9 mouse cellular contexts compared by ENCODE assay signal in the genomic region with DNA sequence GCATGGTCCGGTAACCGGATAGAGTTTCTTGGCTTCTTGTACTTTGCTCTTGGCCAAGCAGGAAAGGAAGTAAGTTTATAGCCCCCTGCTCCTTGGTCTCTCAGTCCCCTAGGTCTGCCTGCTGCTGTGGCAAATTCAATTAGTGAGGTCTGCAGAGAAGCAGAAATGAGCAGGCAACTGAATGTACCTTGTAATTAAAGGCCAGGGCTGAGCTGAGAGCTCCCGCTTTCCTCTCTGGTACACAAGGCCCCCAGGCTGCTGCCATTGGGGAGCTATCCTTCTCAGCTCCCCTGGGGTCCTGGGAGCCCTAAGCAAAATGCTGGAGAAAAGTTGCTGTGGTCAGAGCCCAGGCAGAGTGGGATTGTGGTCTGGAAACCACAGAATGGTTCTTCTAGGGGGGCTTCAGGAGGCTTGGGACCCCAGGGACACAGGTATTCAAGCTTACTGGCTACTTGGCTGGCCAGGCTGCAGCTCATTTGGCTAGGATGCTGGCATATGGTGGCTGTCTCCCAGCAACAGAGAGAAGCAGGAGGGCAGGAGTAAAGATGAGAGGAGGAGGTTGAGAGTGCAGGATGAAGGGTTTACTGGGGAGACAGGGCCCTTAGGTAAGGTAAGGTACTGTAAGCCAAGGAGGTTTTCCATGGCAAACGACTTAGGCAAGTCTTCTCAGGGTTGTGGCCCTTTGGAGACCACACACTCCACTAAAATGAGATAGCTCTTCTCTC. TPM values are rescaled to one million over a fixed set of nuclear protein-coding genes. Genes with fewer than 3 reads are reported as not detected.
A peak's percentile ranks its signal among the peaks of the same experiment; 100 is the strongest.
DNase-seq lines count a peak whose midpoint lies in the region; ATAC-seq and TF ChIP-seq lines count a peak whose summit lies in the region.
"Had no signal": no experiment of that assay in that cellular context is flagged by ENCODE, and none has a peak within 500 bp of the region (broad histone marks: within the 10 kb centered on the region; RNA-seq: fewer than 3 reads in every experiment).

No protein-coding gene starts in this region.

- no peak for DNase-seq in heart, adult 18-20 months
- peak; percentile 80 for DNase-seq in cerebellum, adult 9-10 months
- DNase-seq in forebrain, postnatal 0 days: no peak
- no peak for DNase-seq in right cerebral cortex, postnatal 36 days (ENCODE audit: low spot score in 2 of 2)
- no peak for DNase-seq in right cerebral cortex, postnatal 25 days
- DNase-seq: thymus, postnatal 25 days had no signal

- no peak for ATAC-seq in heart, embryonic 11.5 days (replicated peaks; ENCODE audit: insufficient number of reproducible peaks, low FRiP score, low TSS enrichment)
- no peak for ATAC-seq in intestine, postnatal 0 days
- ATAC-seq in forebrain, postnatal 0 days: no peak

- H3K27me3 ChIP-seq in heart, embryonic 11.5 days (ENCODE audit: control insufficient read depth, insufficient read depth, low read length): no peaks in the 10 kb centered on the region
- peaks cover 76% of the 10 kb centered on the region for H3K27me3 ChIP-seq in E14TG2a.4 (ENCODE audit: insufficient read depth, low read length)
- no peaks in the 10 kb centered on the region for H3K27me3 ChIP-seq in intestine, postnatal 0 days (replicated peaks; ENCODE audit: control insufficient read depth, insufficient read depth, low read length)
- H3K27me3 ChIP-seq in forebrain, postnatal 0 days (ENCODE audit: insufficient read depth, low read length): no peaks in the 10 kb centered on the region

- H3K4me1 ChIP-seq in heart, embryonic 11.5 days (ENCODE audit: control insufficient read depth, insufficient read depth, low read length): peaks cover 37% of the 10 kb centered on the region
- peaks cover 31% of the 10 kb centered on the region for H3K4me1 ChIP-seq in E14TG2a.4 (replicated peaks; ENCODE audit: low read depth, low read length)
- H3K4me1 ChIP-seq in intestine, postnatal 0 days (replicated peaks; ENCODE audit: control insufficient read depth, insufficient read depth, low read length): no peaks in the 10 kb centered on the region
- H3K4me1 ChIP-seq in forebrain, postnatal 0 days (ENCODE audit: insufficient read depth): no peaks in the 10 kb centered on the region

- H3K9ac ChIP-seq in heart, embryonic 11.5 days (ENCODE audit: low read depth, low read length): peak overlapping the region; percentile 65
- H3K9ac ChIP-seq in intestine, postnatal 0 days (ENCODE audit: low read depth, low read length): 0 out of 2 replicates have a peak overlapping the region, but pooled peaks have one; percentile 19
- H3K9ac ChIP-seq in forebrain, postnatal 0 days: no peak overlapping the region

- peak overlapping the region; percentile 48 for H3K4me2 ChIP-seq in heart, embryonic 11.5 days
- H3K4me2 ChIP-seq in intestine, postnatal 0 days (replicated peaks; ENCODE audit: low read depth): peak overlapping the region; percentile 40
- no peak overlapping the region for H3K4me2 ChIP-seq in forebrain, postnatal 0 days (ENCODE audit: low read depth)

- H3K9me3 ChIP-seq in heart, embryonic 11.5 days (replicated peaks; ENCODE audit: control insufficient read depth, low read length): no peaks in the 10 kb centered on the region
- H3K9me3 ChIP-seq in E14TG2a.4 (ENCODE audit: low read length): no peaks in the 10 kb centered on the region
- H3K9me3 ChIP-seq in intestine, postnatal 0 days (ENCODE audit: control insufficient read depth): no peaks in the 10 kb centered on the region
- H3K9me3 ChIP-seq in forebrain, postnatal 0 days (ENCODE audit: low read length): no peaks in the 10 kb centered on the region

- peak overlapping the region; percentile 32 for H3K27ac ChIP-seq in heart, embryonic 11.5 days (ENCODE audit: low read depth, low read length)
- H3K27ac ChIP-seq in intestine, postnatal 0 days (ENCODE audit: low read depth, low read length): peak overlapping the region; percentile 41; the same call in 1 of the 2 replicates
- H3K27ac ChIP-seq in forebrain, postnatal 0 days (ENCODE audit: low read depth, low read length): no peak overlapping the region

- H3K4me3 ChIP-seq in heart, embryonic 11.5 days (ENCODE audit: low read depth, low read length): peak overlapping the region; percentile 21; the same call in 1 of the 2 replicates
- H3K4me3 ChIP-seq in E14TG2a.4 (replicated peaks; ENCODE audit: low read length): peak overlapping the region; percentile 66
- H3K4me3 ChIP-seq in intestine, postnatal 0 days (ENCODE audit: low read depth, low read length): peak overlapping the region; percentile 1; the same call in 1 of the 2 replicates
- no peak overlapping the region for H3K4me3 ChIP-seq in forebrain, postnatal 0 days (ENCODE audit: low read depth, low read length)

- H3K36me3 ChIP-seq in heart, embryonic 11.5 days (ENCODE audit: control insufficient read depth, insufficient read depth, low read length): no peaks in the 10 kb centered on the region
- no peaks in the 10 kb centered on the region for H3K36me3 ChIP-seq in E14TG2a.4 (ENCODE audit: insufficient read depth, low read length)
- no peaks in the 10 kb centered on the region for H3K36me3 ChIP-seq in intestine, postnatal 0 days (ENCODE audit: control insufficient read depth, insufficient read depth)
- no peaks in the 10 kb centered on the region for H3K36me3 ChIP-seq in forebrain, postnatal 0 days (ENCODE audit: insufficient read depth)

- 79% methylated on average over 4 of the region's 4 CpGs for WGBS in heart, embryonic 11.5 days (ENCODE audit: insufficient replicate concordance)
- WGBS in intestine, postnatal 0 days: 64% methylated on average over 4 of the region's 4 CpGs
- 68% methylated on average over 4 of the region's 4 CpGs for WGBS in forebrain, postnatal 0 days

- TF ChIP-seq CTCF in E14TG2a.4 (conservative IDR thresholded peaks at IDR 0.05; ENCODE audit: low read length): no peak
- TF ChIP-seq CTCF in intestine, postnatal 0 days (IDR thresholded peaks at IDR 0.05; ENCODE audit: low read depth): no peak
- no peak for TF ChIP-seq CTCF in forebrain, postnatal 0 days (IDR thresholded peaks at IDR 0.05; ENCODE audit: low read depth)

RNA-seq across cellular contexts. Expression of a gene that starts 0.9 kb away (rescaled TPM):
- polyA plus RNA-seq in heart, embryonic 11.5 days (2014; fragmentation: Nextera tagmentation; extraction: Ambion mirVana): 49.0 and 49.1 TPM in 2 replicates
- total RNA-seq in heart, adult 18-20 months (2021): 10 to 100 TPM; 42.4 to 44.1 TPM
- 41.3 and 48.5 TPM in 2 replicates for polyA plus RNA-seq in intestine, postnatal 0 days (2015; fragmentation: Nextera tagmentation; extraction: Ambion mirVana)
- total RNA-seq in forebrain, postnatal 0 days (2014; rRNA removed): 112 and 119 TPM in 2 replicates
- 54.9 and 65.4 TPM in 2 replicates for polyA plus RNA-seq in forebrain, postnatal 0 days (2015; fragmentation: Nextera tagmentation; extraction: Ambion mirVana)
